Mouse (Mus musculus): ENCODE data around the gene Faap100. TPM values are rescaled to one million over a fixed set of nuclear protein-coding genes. Genes with fewer than 3 reads are reported as not detected.
"Not testable (repeated sequence)": the region's sequence is repeated elsewhere in the genome, so short reads cannot be mapped to it uniquely, and the experiment has no call there.

Gene Faap100
- polyA plus RNA-seq, 3 experiments from 2014 or later: 15.9 to 23.1 (median 17.9) TPM

DNA sequence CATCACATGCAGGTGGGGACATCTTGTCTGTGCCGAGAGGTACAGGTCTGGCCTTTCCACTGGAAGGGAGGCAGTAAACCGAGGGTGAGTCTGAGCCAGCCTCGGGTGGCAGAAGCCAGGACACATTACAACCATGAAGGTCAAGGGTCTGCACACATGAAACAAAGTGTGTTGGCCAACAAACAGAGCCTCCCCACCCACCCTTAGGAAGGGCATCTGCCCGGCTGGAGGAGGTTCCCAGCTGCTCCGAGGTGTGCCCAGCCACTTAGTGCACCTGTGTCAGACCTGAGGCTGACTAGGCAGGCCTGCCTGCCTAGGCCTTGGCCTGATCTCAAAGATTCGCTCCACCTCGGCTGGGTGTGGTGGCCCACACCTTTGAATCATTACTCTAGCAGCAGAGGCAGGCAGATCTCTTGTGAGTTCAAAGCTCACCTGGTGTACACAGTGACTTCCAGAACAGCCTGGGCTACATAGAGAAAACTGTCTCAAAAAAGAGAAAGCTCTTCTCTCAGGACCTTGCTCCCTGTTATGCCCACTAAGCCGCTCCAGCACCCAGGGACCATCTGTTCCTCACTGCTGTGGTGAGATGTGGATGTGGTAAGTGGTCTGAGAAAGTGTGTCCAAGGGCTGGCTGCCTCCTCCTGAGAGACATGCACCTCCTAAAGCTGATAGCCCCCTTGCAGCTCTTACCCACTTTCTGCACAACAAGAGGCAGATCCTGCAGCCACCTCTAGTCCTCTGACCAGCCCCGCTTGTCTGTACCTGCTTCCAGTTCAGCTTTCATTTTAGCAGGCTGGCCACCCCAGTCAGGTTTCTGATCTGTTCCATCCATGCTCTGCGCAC lies 27.1 kb downstream of the Faap100 start:
- ATAC-seq: no peak

DNA sequence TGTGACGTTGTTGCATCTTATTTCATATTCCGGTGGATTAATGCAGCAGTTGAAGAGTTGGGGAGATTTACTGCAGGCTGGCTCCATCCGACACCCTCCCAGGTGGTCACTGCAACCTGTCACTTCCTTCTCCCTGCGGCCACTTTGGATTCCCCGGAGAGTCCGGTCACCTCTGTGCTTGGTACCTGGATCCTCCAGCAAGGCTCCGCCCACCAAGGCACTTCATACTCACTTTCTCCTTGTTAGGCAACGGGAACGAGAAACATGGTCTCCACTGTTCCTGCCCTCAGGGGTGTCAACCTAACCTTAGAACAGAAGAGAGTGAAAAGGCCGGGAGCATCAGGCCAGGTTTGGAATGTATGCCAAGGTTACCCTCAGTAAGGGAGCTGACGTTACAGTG lies 27.9 kb downstream of the Faap100 start:
- no peak for ATAC-seq

DNA sequence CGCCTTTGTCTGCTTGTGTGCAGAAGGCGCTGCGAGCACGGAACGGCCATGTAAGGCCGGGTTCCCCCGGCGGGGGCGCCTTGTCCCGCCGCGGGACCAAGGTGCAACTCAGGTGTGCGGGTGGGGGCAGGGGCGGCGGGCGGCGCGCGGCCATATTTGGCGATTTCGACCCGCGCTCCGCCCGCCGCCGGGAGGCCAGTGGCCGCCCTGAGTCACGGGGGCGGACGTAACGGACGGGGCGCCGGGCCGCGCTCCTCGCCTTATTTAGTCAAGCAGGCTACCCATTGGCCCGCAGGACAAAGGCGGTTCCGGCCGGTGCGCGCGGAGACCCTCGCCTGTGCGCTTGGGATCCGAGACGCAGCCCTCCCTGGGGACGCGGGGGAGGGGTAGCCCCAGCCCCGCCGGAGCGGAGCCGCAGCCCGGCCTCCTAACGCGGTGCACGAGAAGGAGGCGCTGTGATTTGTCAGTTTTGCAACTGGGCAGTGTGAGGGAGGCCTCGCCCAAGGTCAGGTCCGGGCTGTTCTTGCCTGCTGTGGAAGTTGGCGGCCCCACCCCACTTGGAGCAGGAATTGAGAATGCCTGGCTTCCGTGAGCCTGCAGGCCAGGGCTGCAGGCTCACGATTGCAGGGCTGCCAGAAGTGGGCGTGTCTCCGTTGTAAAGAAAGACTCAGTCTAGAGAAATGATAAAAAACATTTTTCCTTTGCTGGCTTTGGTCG lies 28.4 kb downstream of the Faap100 start:
- peak; percentile 20 for ATAC-seq

DNA sequence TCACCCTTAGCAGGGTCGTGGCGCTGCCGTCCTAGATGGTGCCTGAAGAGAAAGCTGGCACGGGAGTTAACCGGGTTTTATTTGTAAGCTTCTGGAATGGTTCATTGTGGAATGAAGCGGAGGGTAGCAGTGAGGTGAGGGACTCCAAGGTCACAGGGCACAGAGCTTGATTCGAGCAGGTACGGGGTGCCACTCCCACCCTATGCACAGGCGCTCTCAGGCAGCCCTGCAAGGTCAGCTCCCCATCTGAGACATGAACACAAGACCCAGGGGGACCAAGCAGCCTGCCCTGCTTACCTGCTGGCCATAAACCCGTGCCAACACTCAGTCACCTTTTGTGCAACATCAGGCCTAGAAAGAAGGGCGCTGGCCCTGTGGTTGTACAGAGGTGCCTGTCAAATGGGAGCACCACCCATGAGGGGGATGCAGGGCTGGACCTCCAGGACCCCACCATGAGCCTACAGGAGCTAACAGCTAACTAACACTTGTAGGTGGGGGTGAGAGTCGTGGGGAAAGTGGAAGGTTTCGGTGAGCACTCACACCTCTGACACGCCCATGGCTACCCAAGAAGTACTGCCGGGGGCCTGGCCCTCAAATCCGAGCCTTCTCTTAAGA lies 29.1 kb downstream of the Faap100 start:
- ATAC-seq: no peak

DNA sequence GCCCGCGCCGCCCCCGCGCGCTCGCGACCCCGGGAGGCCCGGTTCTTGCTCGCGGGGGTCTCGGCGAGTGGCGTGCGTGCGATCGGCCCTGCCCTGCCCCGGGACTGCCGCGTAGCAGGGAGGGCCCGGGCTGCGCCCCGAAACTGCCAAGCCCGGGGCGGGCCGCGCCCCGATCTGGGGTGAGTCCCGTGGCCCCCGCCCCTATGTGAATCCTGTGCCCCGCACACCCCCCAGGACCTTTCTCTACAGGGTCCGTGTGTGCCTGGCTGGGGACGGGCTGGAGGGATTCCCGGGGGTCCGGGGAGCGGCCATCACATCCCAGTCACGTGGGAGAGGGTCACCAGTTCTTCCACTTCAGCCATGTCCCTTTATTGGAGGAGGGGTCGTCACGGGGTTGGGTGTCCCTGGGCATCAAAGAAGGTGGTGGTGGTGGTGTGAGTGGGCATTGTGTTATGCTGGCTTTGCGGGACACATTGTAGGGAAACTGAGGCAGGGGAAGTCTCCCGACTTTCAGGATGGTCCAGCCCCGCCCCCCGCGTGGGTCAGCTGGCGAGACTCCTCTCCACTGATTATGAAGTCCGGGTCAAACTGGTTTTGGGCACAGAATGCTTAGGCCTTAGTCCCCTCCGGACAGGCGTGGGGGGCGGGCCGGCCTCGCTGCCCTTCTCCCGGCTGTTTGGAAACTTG lies 29.7 kb downstream of the Faap100 start:
- no peak for ATAC-seq

DNA sequence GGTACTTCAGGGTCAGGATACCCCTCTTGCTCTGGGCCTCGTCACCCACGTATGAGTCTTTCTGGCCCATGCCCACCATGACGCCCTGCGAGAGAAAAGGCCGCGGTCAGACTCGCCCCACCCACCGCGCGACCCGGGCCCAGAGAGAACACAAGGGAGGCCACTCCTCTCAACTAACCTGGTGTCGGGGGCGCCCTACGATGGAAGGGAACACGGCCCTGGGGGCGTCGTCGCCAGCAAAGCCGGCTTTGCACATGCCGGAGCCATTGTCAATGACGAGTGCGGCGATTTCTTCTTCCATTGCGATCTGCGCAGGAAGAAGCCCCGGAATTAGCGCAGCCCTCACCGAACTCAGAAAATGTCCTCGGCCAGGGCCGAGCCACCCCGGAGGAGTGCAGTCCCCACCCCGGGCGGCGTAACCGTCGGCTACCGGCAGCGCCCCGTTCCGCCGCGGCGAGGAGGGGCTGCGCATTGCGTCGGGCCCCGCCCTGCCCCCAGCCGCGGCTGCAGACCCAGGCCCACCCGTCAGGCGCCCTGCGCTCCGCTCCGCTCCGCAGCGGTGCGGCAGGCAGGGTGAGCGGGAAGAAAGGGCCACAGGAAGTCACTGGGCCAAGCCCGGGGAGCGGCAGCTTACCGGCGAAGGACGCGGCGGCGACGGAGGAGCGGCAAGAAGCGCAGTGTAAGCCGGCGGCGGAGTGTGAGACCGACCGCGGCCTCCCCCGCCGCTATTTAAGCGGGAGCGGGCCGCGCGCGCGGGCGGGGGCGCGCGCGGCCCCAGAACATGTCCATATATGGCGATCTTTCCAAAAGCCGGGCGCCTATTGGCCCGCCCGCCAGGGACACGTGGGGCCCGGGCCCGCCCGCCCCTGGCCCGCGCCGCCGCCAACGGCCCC lies 30.5 kb downstream of the Faap100 start, which contains the start of gene Actg1:
Gene Actg1 (minus strand): TSS at position 752 of the 893 bp plus-strand sequence.
- ATAC-seq: peak; percentile 76

DNA sequence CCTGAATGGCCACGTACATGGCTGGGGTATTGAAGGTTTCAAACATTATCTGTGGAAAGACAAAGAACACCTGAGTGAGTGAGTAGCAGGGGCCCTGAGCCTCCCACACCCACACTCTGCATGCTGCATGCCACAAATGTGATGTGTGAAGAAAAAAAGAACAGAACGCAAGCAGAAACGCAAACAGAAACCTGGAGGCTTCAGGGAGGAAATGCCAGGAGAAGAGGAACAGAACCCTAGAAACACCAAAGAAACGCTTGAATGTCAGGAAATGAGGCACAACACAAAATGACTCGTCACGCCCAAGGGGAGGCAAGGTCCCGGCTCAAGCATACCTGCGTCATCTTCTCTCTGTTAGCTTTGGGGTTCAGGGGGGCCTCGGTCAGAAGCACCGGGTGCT lies 31.3 kb downstream of the Faap100 start:
- no peak for ATAC-seq

DNA sequence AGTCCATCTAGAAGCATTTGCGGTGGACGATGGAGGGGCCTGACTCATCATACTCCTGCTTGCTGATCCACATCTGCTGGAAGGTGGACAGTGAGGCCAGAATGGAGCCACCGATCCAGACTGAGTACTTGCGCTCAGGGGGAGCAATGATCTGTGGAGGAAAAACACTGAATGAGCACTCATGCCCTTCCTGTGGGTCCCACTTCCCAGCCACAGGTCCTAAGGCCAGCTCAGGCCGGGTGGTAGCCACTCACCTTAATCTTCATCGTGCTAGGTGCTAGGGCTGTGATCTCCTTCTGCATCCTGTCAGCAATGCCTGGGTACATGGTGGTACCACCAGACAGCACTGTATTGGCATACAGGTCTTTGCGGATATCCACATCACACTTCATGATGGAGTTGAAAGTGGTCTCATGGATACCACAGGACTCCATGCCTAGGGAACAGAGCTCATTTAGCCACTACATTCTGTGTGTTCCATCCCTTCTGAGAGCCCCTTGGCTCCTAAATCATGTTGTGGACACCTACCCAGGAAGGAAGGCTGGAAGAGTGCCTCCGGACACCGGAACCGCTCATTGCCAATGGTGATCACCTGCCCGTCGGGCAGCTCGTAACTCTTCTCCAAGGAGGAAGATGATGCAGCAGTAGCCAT lies 32.1 kb downstream of the Faap100 start:
- ATAC-seq: not testable (repeated sequence)

DNA sequence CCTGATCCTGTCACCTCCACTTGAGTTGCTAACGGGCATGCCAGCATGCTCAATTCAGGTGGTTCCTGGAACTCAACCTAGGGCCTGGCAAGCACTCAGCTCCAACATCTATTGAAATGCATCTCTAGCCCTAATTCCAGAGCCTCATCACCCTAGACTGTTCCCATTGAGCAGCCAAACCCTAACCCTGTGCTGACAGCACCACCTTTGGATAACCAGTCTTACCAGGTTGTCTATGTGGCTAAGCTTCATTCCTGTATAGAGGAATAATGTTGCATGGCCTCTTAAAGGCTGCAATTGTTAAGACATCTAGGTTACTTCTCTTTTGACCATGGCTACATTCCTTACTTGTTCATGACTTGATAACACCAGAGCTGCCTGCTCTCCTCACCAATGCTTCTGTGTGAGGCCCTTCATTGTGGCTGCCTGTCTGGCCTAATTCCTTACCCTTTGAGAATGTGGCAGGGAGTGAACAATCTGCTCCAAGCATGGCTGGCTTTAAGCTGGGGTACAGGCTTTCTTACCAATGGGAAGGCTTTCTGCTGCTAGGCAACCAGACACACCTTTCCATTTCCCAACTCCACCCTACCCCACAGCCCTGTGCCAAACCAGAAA lies 33.4 kb downstream of the Faap100 start:
- ATAC-seq: no peak

DNA sequence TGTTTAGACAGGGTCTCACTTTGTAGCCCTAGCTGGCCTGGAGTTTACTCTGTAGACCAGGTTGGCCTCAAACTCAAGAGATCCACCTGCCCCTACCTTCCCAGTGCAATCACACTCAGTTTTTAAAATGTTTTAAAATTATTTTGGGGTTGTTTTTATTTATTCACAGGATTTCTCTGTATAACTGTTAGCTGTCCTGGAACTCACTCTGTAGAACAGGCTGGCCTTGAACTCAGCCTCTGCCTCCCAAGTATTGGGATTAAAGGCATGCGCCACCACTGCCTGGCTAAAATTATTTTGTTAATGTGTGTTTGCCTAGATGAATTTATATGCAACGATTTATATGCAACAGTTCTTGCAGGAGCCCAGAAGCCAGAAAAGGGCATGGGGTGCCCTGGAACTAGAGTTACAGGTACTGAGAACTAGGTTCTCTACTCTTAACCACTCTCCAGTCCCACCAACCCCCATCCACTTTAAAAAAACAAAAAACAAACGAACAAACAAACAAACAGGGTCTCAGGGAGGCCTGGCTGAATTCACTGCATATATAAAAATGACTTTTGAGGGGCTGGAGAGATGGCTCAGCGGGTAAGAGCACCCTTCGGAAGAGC lies 34.1 kb downstream of the Faap100 start:
- ATAC-seq: no peak

DNA sequence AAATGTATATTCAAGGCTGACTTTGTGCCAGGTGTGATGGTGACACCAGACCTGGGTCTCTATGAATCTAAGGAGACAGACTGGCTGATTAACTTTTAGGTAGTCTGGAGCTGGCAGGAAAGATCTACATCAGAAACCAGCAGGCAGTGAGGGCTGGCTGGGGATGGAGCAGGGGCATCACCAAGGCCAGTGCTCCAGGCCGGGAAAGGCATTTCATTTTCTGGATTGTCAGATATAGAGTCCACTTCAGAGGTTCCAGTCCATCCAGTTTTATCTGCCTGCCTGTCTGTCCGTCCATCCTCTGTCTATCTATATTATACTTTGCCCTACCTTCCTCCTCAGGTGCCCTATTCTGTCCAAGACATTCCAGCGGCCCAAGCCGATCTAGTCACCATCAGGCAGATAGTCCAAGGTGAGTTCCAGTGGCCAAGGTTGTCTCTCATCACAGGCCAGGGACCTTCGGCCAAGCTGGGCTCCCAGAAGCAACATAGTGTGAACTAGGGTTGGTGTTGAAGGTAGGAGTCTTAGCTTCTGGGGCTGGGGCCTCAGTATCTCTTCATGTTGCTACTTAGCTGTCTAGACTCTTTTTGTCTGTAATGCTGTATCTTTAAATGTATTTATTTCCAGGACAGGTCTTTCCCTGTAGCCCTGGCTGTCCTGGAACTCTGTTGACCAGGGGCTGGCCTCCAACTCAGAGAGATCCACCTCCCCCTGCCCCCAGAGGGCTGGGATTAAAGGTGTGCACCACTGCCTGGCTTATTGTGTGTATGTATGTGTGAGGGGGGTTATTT lies 34.9 kb downstream of the Faap100 start:
- ATAC-seq: no peak

DNA sequence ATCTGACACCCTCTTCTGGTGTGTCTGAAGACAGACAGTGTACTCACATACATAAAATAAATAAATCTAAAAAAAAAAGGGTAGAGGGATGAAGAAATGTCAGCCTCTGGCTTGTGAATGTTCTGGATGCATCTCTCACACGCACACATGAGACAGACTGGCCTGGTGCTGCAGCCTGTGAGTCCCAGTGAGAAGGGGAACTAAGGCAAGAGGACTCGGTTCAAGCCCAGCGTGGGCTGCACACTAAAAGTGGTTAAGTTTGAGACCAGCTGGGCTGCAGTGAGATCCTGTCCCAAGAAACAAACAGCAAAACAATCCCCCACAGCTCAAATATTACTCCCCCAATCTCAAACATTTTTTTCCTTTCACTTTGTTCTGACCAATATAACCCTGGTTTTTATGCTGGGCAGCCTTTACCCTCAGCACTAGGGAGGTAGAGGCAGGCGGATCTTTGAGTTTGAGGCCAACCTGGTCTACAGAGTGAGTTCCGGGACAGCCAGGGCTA lies 35.9 kb downstream of the Faap100 start:
- ATAC-seq: no peak

DNA sequence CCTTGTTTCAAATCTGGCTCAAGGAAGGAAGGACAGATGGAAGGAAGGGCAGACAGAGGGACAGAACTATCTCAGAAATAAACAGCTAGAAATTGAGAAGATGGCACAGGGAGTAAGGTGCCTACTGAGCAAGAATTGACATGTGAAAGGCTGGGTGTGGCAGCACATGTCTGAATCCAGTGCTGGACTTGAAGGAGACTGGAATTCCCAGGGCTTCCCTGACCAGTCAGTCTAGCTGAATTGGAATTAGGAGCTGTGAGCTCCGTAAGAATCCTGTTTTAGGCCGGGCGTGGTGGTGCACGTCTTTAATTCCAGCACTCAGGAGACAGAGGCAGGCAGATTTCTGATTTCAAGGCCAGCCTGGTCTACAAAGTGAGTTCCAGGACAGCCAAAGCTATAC lies 36.9 kb downstream of the Faap100 start:
- ATAC-seq: no peak

DNA sequence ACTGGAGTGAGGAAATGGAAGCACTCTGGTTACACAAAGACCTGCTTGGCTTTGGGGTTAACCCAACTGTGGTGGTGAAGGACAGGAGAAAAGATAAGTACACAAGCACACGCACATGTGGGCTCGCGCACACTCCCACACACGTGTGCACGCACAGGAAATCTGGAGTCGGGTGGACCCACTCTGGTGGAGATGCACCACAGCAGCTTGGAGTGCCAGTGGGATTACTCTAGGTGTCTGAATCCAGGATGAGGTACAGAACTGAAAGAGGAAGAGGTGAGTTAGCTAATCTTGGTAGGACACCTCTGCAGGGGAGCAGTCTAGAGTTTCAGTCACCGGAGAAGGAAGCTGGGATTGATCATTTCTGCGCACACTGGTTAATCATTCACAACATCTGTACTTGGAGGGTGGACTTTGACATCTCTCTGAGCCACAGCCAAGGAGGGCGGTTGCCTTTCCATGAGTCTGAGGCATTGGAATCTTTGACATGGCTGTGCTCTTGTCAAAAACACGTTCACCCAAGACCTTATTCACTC lies 38.5 kb downstream of the Faap100 start:
- ATAC-seq: no peak

DNA sequence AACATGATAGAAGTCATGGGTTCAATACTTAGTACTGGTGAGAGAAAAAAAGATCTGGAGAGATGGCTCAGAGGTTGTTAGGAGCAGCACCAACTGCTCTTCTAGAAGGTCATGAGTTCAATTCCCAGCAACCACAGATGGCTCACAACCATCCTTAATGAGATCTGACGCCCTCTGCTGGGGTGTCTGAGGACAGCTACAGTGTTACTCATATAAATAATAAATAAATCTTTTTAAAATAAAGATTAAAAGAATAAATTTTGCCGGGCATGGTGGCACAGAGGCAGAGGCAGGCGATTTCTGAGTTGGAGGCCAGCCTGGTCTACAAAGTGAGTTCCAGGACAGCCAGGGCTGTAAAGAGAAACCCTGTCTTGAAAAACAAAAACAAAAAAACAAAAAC lies 39.8 kb downstream of the Faap100 start:
- ATAC-seq: no peak

DNA sequence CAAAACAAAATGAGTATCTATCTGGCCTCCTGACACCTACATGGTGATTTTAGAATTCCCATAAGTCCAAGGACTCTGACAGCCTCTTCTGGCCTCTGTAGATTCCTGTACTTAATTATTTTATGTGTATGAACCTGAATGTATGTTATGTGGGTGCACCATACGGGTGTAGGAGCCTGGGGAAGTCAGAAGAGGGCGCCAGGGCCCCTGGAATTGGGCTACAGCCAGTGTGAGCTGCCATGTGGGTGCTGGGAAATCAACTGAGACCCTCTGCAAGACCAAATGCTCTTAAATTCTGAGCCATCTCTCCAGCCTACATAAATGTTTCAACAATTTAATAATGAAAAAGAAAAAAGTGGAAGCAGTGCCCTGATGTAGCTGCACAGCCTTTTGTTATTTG lies 41.1 kb downstream of the Faap100 start:
- no peak for ATAC-seq

DNA sequence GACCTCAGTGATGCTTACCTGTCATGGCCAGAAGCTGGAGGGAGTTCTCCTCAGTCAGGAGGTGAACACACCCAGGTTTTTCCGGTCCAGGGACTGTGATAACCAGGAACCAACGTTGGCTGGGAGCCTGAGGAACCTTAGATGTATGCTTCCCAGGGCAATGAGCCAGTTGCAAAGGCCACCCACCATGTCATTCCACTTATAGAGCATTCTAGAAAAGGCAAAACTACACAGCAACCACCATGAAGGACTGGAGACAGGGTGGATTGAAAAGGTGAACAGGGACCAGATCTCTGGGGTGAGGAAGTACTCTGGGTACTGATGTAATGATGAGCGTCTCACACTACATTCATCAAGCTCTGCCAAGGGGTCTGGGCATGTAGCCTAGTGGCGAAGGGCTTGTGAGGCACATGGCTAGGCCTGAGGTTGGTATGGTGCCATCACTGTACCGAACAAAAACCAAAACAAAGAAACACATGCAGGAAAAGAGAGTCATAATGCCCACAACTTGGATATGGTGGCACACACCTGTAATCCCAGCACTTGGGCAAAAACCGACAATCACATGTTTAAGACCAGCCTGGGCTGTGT lies 43.0 kb downstream of the Faap100 start:
- no peak for ATAC-seq

DNA sequence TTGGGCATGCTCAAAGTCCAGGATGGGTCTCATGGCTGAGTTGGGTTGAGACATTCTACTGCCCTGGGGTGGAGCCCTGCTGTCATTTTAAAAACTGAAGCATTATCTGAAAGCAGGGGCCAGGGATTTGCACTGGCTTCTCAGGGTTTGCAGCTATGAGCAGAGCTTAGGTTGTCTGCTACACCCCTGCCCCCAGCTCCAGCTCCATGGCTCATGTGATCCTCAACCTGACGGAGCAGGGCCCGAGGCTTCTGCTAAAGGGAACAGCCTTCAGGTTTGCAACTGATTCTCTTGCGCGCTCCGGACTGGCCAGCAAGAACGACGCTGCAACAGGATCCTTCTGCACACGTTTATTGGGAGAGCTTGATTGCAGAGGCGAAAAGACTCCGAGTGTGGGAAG lies 58.4 kb downstream of the Faap100 start:
- ATAC-seq: no peak

DNA sequence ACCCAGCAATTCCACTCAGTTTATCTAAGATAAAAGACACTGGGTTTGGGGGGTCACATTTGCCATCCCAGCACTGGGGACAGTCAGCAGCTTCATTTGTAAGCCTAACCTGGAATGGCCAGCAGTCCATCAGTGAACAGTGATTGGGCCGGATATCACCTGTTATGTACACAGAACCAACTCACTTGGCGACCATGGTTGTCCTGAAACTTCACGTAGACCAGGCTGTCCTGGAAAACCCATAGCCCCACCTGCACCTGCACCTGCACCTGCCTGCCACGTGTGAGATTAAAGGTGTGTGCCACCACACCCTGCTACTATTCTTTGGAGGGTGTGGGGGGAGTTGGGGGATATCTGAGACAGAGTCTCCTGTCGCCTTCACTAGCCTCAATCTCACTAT lies 59.3 kb downstream of the Faap100 start:
- no peak for ATAC-seq
